8 mouse cellular contexts compared by ENCODE assay signal in genomic region chr6:84270518-84271165, GRCm38 (mm10).
DNase-seq lines count a peak whose midpoint lies in the region; ATAC-seq and TF ChIP-seq lines count a peak whose summit lies in the region.

No protein-coding gene starts in this region.

- no peak overlapping the region for H3K4me2 ChIP-seq in hindbrain, embryonic 14.5 days (replicated peaks)
- peak overlapping the region; percentile 19 for H3K4me2 ChIP-seq in myocyte (ENCODE audit: low read depth)

- WGBS in hindbrain, embryonic 14.5 days = 62% methylated on average over 12 of the region's 12 CpGs
- WGBS in hindbrain, embryonic 10.5 days = 64% methylated on average over 12 of the region's 12 CpGs
- 45% methylated on average over 12 of the region's 12 CpGs for WGBS in kidney, adult 2 months

- H3K9me3 ChIP-seq in hindbrain, embryonic 14.5 days (ENCODE audit: control insufficient read depth, low read length) = no peaks in the 10 kb centered on the region
- H3K9me3 ChIP-seq in hindbrain, embryonic 10.5 days = no peaks in the 10 kb centered on the region

- no peak overlapping the region for H3K27ac ChIP-seq in hindbrain, embryonic 14.5 days
- no peak overlapping the region; the same call in 1 of the 2 replicates for H3K27ac ChIP-seq in hindbrain, embryonic 10.5 days
- no peak overlapping the region for H3K27ac ChIP-seq in kidney, adult 2 months (ENCODE audit: insufficient read depth, low read depth, low read length)

- no peak for TF ChIP-seq POLR2A in kidney, adult 2 months (IDR thresholded peaks at IDR 0.05; ENCODE audit: low read depth, low read length)
- TF ChIP-seq POLR2A in myocyte (IDR thresholded peaks at IDR 0.05; ENCODE audit: insufficient read length, low read depth) = no peak

- no peaks in the 10 kb centered on the region for H3K36me3 ChIP-seq in hindbrain, embryonic 14.5 days (replicated peaks; ENCODE audit: control insufficient read depth, insufficient read depth)
- H3K36me3 ChIP-seq in hindbrain, embryonic 10.5 days = no peaks in the 10 kb centered on the region
- no peaks in the 10 kb centered on the region for H3K36me3 ChIP-seq in kidney, adult 2 months (ENCODE audit: control insufficient read depth, insufficient read depth, low read length)
- H3K36me3 ChIP-seq in myocyte (ENCODE audit: control insufficient read depth, insufficient read depth) = no peaks in the 10 kb centered on the region

- no peaks in the 10 kb centered on the region for H3K79me2 ChIP-seq in myocyte (ENCODE audit: control insufficient read depth, insufficient read depth)

- no peak overlapping the region for H3ac ChIP-seq in myocyte (ENCODE audit: control insufficient read depth, insufficient read length)

- peak; percentile 51; the same call in 1 of the 2 replicates for ATAC-seq in hindbrain, embryonic 14.5 days (ENCODE audit: low FRiP score)

- intact Hi-C loops in left cerebral cortex, postnatal 10 days (cut with DNase I) = no loop called here
- intact Hi-C loops in left cerebral cortex, postnatal 25 days (cut with DNase I) = no loop called here

- no peak overlapping the region for H3K4me3 ChIP-seq in hindbrain, embryonic 14.5 days (replicated peaks; ENCODE audit: low read length)
- no peak overlapping the region for H3K4me3 ChIP-seq in hindbrain, embryonic 10.5 days
- H3K4me3 ChIP-seq in kidney, adult 2 months (ENCODE audit: insufficient read depth, low read depth, low read length) = no peak overlapping the region
- no peak overlapping the region for H3K4me3 ChIP-seq in myocyte

- DNase-seq in hindbrain, embryonic 14.5 days (ENCODE audit: low spot score) = no peak
- DNase-seq in hindbrain, embryonic 10.5 days (ENCODE audit: low spot score) = no peak
- peak; percentile 36 for DNase-seq in gastrocnemius, postnatal 10 days
- DNase-seq in kidney, adult 2 months = peak; percentile 73
- DNase-seq in cerebellum, adult 11 months = no peak
- no peak for DNase-seq in left cerebral cortex, postnatal 10 days (ENCODE audit: extremely low spot score in 1 of 2, low spot score in 2 of 2)
- DNase-seq in left cerebral cortex, postnatal 25 days (ENCODE audit: low spot score in 2 of 2) = no peak

- TF ChIP-seq CTCF in kidney, adult 2 months (conservative IDR thresholded peaks at IDR 0.05; ENCODE audit: insufficient read depth, insufficient read length, low read depth, low read length) = no peak

- H3K4me1 ChIP-seq in hindbrain, embryonic 14.5 days (replicated peaks; ENCODE audit: control insufficient read depth, insufficient read depth, low read length) = peaks cover 8% of the 10 kb centered on the region
- peaks cover 19% of the 10 kb centered on the region for H3K4me1 ChIP-seq in hindbrain, embryonic 10.5 days (replicated peaks)
- H3K4me1 ChIP-seq in kidney, adult 2 months (ENCODE audit: control insufficient read depth, insufficient read depth, low read length) = 0 out of 2 replicates have a peak, but pooled peaks cover 3% of the 10 kb centered on the region

- H3K27me3 ChIP-seq in hindbrain, embryonic 14.5 days (ENCODE audit: control insufficient read depth, insufficient read depth, low read length) = no peaks in the 10 kb centered on the region
- H3K27me3 ChIP-seq in hindbrain, embryonic 10.5 days (ENCODE audit: insufficient read depth, poor library complexity, severe bottlenecking) = peaks cover 12% of the 10 kb centered on the region; the same call in 1 of the 2 replicates
- H3K27me3 ChIP-seq in kidney, adult 2 months (replicated peaks; ENCODE audit: control insufficient read depth, insufficient read depth, low read length) = no peaks in the 10 kb centered on the region
- H3K27me3 ChIP-seq in myocyte (ENCODE audit: control insufficient read depth, insufficient read depth, insufficient read length) = no peaks in the 10 kb centered on the region

- no peak overlapping the region for H3K9ac ChIP-seq in hindbrain, embryonic 14.5 days

TF ChIP-seq in myocyte, 11 proteins besides CTCF, POLR2A, EP300 and RAD21:
- no peak for TF ChIP-seq REST (IDR thresholded peaks at IDR 0.05; ENCODE audit: insufficient read depth, insufficient read length)
- peak in 1 of 3 experiments; percentile 55 for TF ChIP-seq MYOD1 (IDR thresholded peaks at IDR 0.05; ENCODE audit: control insufficient read depth in 1 of 3, insufficient read length in 2 of 3, low read depth in 2 of 3)
- TF ChIP-seq TCF12 (IDR thresholded peaks at IDR 0.05; ENCODE audit: insufficient read depth, poor library complexity, severe bottlenecking) = no peak
- TF ChIP-seq MYOG (IDR thresholded peaks at IDR 0.05; ENCODE audit: control insufficient read depth in 1 of 3, insufficient read depth in 1 of 3, insufficient read length in 2 of 3, low read depth in 2 of 3) = no peak
- TF ChIP-seq MAX (IDR thresholded peaks at IDR 0.05; ENCODE audit: low read depth) = no peak
- no peak for TF ChIP-seq SRF (IDR thresholded peaks at IDR 0.05; ENCODE audit: control insufficient read depth, insufficient read length, low read depth)
- TF ChIP-seq CEBPB (IDR thresholded peaks at IDR 0.05; ENCODE audit: insufficient read depth, poor library complexity, severe bottlenecking) = no peak
- no peak for TF ChIP-seq USF1 (IDR thresholded peaks at IDR 0.05; ENCODE audit: low read depth)
- TF ChIP-seq E2F4 (IDR thresholded peaks at IDR 0.05; ENCODE audit: insufficient read depth) = no peak
TF ChIP-seq in myocyte: peak in this region for 1.

Comparison
In these comparisons a context has a peak if more than half of its experiments do, and no peak if none do; other contexts are left out.
1. DNase-seq: peak in gastrocnemius, postnatal 10 days (single experiment) and kidney, adult 2 months (single experiment); none in hindbrain, embryonic 14.5 days (single experiment), hindbrain, embryonic 10.5 days (single experiment), cerebellum, adult 11 months (single experiment), left cerebral cortex, postnatal 10 days (0 of 2) and left cerebral cortex, postnatal 25 days (0 of 2).